Mouse (Mus musculus): ENCODE data around the gene Notch2.

DNA sequence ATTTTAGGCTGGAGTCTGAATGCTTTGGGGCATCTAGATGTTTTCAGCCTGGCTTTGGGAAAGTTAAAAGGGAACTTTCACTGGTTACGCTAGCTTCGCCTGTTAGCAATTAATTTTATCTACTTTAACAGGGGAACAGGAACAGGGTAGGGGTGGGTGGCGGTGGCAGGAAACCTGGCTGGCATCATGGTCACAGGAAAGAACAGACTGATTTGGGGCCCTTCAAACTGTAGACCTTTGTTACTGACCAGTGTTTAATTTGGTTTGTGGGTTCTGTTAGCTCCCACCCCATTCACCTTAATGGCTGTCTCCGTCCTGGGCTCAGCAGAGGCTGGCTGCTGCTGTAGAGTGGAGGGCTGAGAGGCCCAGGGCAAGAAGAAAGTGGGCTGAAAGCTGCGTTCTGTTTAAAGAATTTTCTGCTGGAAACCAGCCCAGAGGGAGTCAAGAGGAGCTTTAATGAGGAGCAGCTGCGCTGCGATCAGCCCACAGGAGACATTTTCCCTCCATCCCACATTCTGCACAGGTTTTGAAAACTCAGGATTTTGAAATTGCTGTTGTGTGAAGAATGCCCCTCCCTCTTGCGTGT is 50.0 kb downstream of the Notch2 start:
- TF ChIP-seq CTCF (IDR thresholded peaks at IDR 0.05): no peak
- no peak for TF ChIP-seq EP300 (IDR thresholded peaks at IDR 0.05)

Measured in lung, postnatal 0 days (tissue).